In the genomic region with DNA sequence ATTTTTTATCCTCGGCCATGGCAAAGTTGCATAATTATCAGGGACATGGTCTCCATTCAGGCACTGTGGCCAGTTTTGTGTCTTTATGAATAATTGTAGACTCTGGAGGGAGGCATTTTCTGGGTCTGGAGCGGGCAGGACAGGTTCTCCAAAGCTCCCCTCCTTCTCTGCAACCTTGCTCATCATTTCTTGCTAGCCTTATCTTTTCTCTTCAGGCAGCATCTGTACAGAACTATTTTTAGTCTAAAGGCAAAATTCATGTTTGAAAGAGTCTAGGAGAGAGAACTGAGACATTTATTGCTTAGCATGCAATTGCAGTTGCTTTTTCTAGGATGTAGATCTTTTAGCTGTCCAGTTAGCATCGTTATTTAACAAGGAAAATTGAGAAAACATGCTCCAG, we compare ENCODE assay signal across 21 mouse cellular contexts. TPM values are rescaled to one million over a fixed set of nuclear protein-coding genes. Genes with fewer than 3 reads are reported as not detected.
DNase-seq lines count a peak whose midpoint lies in the region; ATAC-seq lines count a peak whose summit lies in the region.
"Had no signal": no experiment of that assay in that cellular context is flagged by ENCODE, and none has a peak within 500 bp of the region (broad histone marks: within the 10 kb centered on the region; RNA-seq: fewer than 3 reads in every experiment).

No protein-coding gene starts in this region.

- H3K36me3 ChIP-seq in heart, embryonic 13.5 days, result peaks cover 41% of the 10 kb centered on the region
- H3K36me3 ChIP-seq in heart, embryonic 10.5 days, result peaks cover 24% of the 10 kb centered on the region
- peaks cover 16% of the 10 kb centered on the region for H3K36me3 ChIP-seq in liver, embryonic 13.5 days

- H3K9me3 ChIP-seq in heart, embryonic 13.5 days, result no peaks in the 10 kb centered on the region
- H3K9me3 ChIP-seq in heart, embryonic 10.5 days, result no peaks in the 10 kb centered on the region
- no peaks in the 10 kb centered on the region for H3K9me3 ChIP-seq in liver, embryonic 13.5 days (replicated peaks)
- H3K9me3 ChIP-seq: hindbrain, embryonic 10.5 days; megakaryocyte, embryonic 14.5 days; neural tube, embryonic 15.5 days had no signal

- DNase-seq in heart, embryonic 10.5 days (ENCODE audit: low spot score), result no peak
- DNase-seq in brain, adult 2 months (ENCODE audit: low read depth, low spot score), result peak; percentile 33
- peak; percentile 22 for DNase-seq in liver, embryonic 13.5 days
- no peak for DNase-seq in MN1 (ENCODE audit: low spot score)
- DNase-seq in layer of hippocampus, adult 8-10 months (ENCODE audit: low spot score in 2 of 2), result no peak
- DNase-seq: cerebellum, adult 11-12 months; cerebellum, postnatal 36 days; gastrocnemius, postnatal 14 days; heart, adult 18-20 months; kidney, adult 11 months; left cerebral cortex, postnatal 4 days; lung, postnatal 10 days; right cerebral cortex, postnatal 25 days; thymus, postnatal 36 days had no signal

- peak overlapping the region; percentile 37; the same call in 1 of the 2 replicates for H3K9ac ChIP-seq in heart, embryonic 13.5 days
- H3K9ac ChIP-seq in liver, embryonic 13.5 days, result 0 out of 2 replicates have a peak overlapping the region, but pooled peaks have one; percentile 29
- H3K9ac ChIP-seq: neural tube, embryonic 15.5 days had no signal

- H3K4me2 ChIP-seq in heart, embryonic 13.5 days, result no peak overlapping the region
- peak overlapping the region; percentile 42 for H3K4me2 ChIP-seq in liver, embryonic 13.5 days
- H3K4me2 ChIP-seq: neural tube, embryonic 15.5 days had no signal

- no peaks in the 10 kb centered on the region for H3K27me3 ChIP-seq in heart, embryonic 13.5 days (replicated peaks)
- H3K27me3 ChIP-seq in heart, embryonic 10.5 days (ENCODE audit: insufficient read depth, poor library complexity, severe bottlenecking), result no peaks in the 10 kb centered on the region
- no peaks in the 10 kb centered on the region for H3K27me3 ChIP-seq in liver, embryonic 13.5 days
- H3K27me3 ChIP-seq: megakaryocyte, embryonic 14.5 days; neural tube, embryonic 15.5 days had no signal

- ATAC-seq in heart, embryonic 13.5 days (ENCODE audit: extremely low read depth, insufficient number of reproducible peaks, low FRiP score, low TSS enrichment), result no peak
- peak; percentile 85 for ATAC-seq in liver, embryonic 13.5 days (ENCODE audit: low read depth)
- ATAC-seq in cerebellum, adult (ENCODE audit: insufficient number of reproducible peaks, low FRiP score, low TSS enrichment), result no peak
- ATAC-seq: midbrain, embryonic 16.5 days had no signal

- 0 out of 2 replicates have a peak overlapping the region, but pooled peaks have one; percentile 32 for H3K27ac ChIP-seq in heart, embryonic 13.5 days (replicated peaks)
- no peak overlapping the region for H3K27ac ChIP-seq in heart, embryonic 10.5 days
- H3K27ac ChIP-seq in liver, embryonic 13.5 days, result peak overlapping the region; percentile 44; the same call in 1 of the 2 replicates
- H3K27ac ChIP-seq: hindbrain, embryonic 10.5 days; kidney, postnatal 0 days; neural tube, embryonic 15.5 days had no signal

- 71% methylated on average over 3 of the region's 3 CpGs for WGBS in heart, embryonic 13.5 days
- 70% methylated on average over 3 of the region's 3 CpGs for WGBS in heart, embryonic 10.5 days
- 39% methylated on average over 3 of the region's 3 CpGs for WGBS in liver, embryonic 13.5 days (ENCODE audit: insufficient replicate concordance)

- H3K4me1 ChIP-seq in heart, embryonic 13.5 days, result peaks cover 47% of the 10 kb centered on the region
- H3K4me1 ChIP-seq in heart, embryonic 10.5 days, result peaks cover 41% of the 10 kb centered on the region
- H3K4me1 ChIP-seq in liver, embryonic 13.5 days (replicated peaks), result peaks cover 52% of the 10 kb centered on the region

- H3K4me3 ChIP-seq in heart, embryonic 13.5 days, result no peak overlapping the region
- no peak overlapping the region for H3K4me3 ChIP-seq in heart, embryonic 10.5 days
- 0 out of 2 replicates have a peak overlapping the region, but pooled peaks have one; percentile 3 for H3K4me3 ChIP-seq in liver, embryonic 13.5 days (replicated peaks)
- H3K4me3 ChIP-seq: hindbrain, embryonic 10.5 days; megakaryocyte, embryonic 14.5 days; neural tube, embryonic 15.5 days had no signal

RNA-seq across cellular contexts. Expression of gene Kat6b, which starts 38.1 kb away (rescaled TPM):
- polyA plus RNA-seq in heart, embryonic 13.5 days (2015; fragmentation: Nextera tagmentation; extraction: Ambion mirVana), result 9.8 and 11.8 TPM in 2 replicates
- polyA plus RNA-seq in heart, embryonic 10.5 days (2016; fragmentation: Nextera tagmentation; extraction: Ambion mirVana), result 9.3 and 11.1 TPM in 2 replicates
- 1.4 and 2.3 TPM in 2 replicates for polyA plus RNA-seq in liver, embryonic 13.5 days (2015; fragmentation: Nextera tagmentation; extraction: Ambion mirVana)
- 100 to 1,000 TPM; 102 to 111 (median 107) TPM for total RNA-seq in layer of hippocampus, adult 8-10 months (2022)

Comparison
In these comparisons a context has a peak if more than half of its experiments do, and no peak if none do; other contexts are left out.
1. DNase-seq: peak in brain, adult 2 months (single experiment) and liver, embryonic 13.5 days (single experiment); none in heart, embryonic 10.5 days (single experiment), MN1 (single experiment) and layer of hippocampus, adult 8-10 months (0 of 2).